Mouse (Mus musculus) G1E (cell line): ENCODE results near the gene Fat4.

Source experiments
- CTCF ChIP-seq: IDR thresholded peaks from 2 replicates; pipeline ENCODE4 v1.5.1; 2012; ENCODE audit warnings: low read depth, low read length, inconsistent platforms, mixed read lengths
- GATA1 ChIP-seq: IDR thresholded peaks from 2 replicates; pipeline ENCODE4 v1.6.1; 2012; ENCODE audit warnings: borderline replicate concordance, low read length, inconsistent platforms, mixed read lengths
- GATA2 ChIP-seq: IDR thresholded peaks from 2 replicates; pipeline ENCODE4 v1.6.1; 2012; ENCODE audit warnings: low read depth, low read length, inconsistent platforms, borderline replicate concordance
- POLR2AphosphoS5 ChIP-seq: IDR thresholded peaks from 2 replicates; pipeline ENCODE4 v1.6.1; 2012; ENCODE audit warnings: low read depth, low read length, inconsistent platforms; ENCODE audit not compliant: insufficient replicate concordance
- TAL1 ChIP-seq: conservative IDR thresholded peaks from 2 replicates; pipeline ENCODE4 v1.6.1; 2012; ENCODE audit warnings: low read depth, low read length, inconsistent platforms, mixed read lengths

GRCm38 (mm10) chr3:39000011-39000410, 113.3 kb downstream of the Fat4 start:
- TF ChIP-seq CTCF, result no peak
- TF ChIP-seq TAL1, result no peak
- no peak for TF ChIP-seq GATA1
- no peak for TF ChIP-seq POLR2AphosphoS5
- TF ChIP-seq GATA2, result no peak
